Mouse (Mus musculus) intestine, embryonic 15.5 days (tissue): ENCODE results near the gene Etl4. TPM values are rescaled to one million over a fixed set of nuclear protein-coding genes. Genes with fewer than 3 reads are reported as not detected.

Experiments
- ATAC-seq: fragments of 200-750 bp; cut with Nextera tagmentation; 2 replicates; pipeline ENCODE4 v1.8.0; 2017; ENCODE audit warnings: moderate TSS enrichment, moderate library complexity
- H3K27ac ChIP-seq: fragments of 300-500 bp; sonication (generic); 2 replicates; pipeline ENCODE4 v1.5.1; 2015; ENCODE audit warnings: mild to moderate bottlenecking, inconsistent platforms
- H3K27me3 ChIP-seq: fragments of 300-500 bp; sonication (generic); replicated peaks from 2 replicates; pipeline ENCODE4 v1.6.1; 2015; ENCODE audit warnings: inconsistent platforms
- H3K36me3 ChIP-seq: fragments of 300-500 bp; sonication (generic); 2 replicates; pipeline ENCODE4 v1.6.1; 2015; ENCODE audit warnings: inconsistent platforms
- H3K4me1 ChIP-seq: fragments of 300-500 bp; sonication (generic); replicated peaks from 2 replicates; pipeline ENCODE4 v1.6.1; 2015; ENCODE audit warnings: inconsistent platforms
- H3K4me2 ChIP-seq: fragments of 300-500 bp; sonication (generic); replicated peaks from 2 replicates; pipeline ENCODE4 v1.6.1; 2015; ENCODE audit warnings: mild to moderate bottlenecking, inconsistent platforms
- H3K4me3 ChIP-seq: fragments of 300-500 bp; sonication (generic); replicated peaks from 2 replicates; pipeline ENCODE4 v1.5.1; 2015; ENCODE audit warnings: inconsistent platforms
- H3K9ac ChIP-seq: fragments of 300-500 bp; sonication (generic); 2 replicates; pipeline ENCODE4 v1.6.1; 2015; ENCODE audit warnings: inconsistent platforms
- H3K9me3 ChIP-seq: fragments of 300-500 bp; sonication (generic); 2 replicates; pipeline ENCODE4 v1.6.1; 2016; ENCODE audit warnings: inconsistent platforms
- WGBS: fragments of 180-500 bp; shearing (Covaris S2); methylation state at CpG from one replicate; pipeline ENCODE4 v1.1.7; 2015; 5-methylcytosine and 5-hydroxymethylcytosine counted together
- polyA plus RNA-seq: library from polyadenylated mRNA; unstranded; fragments of >200 nt; fragmentation: Nextera tagmentation; extraction: Ambion mirVana; gene quantifications from 2 replicates; pipeline ENCODE4 v1.2.1, GENCODE M21; 2015

Gene Etl4
- 31.2 and 32.8 TPM in 2 replicates for polyA plus RNA-seq

GRCm38 (mm10) chr2:19909171-19909899, at the start of gene Etl4:
Etl4 (plus strand) TSS chr2:19909780.
- H3K4me3 ChIP-seq = peak within 1 kb of the TSS; percentile 45
- under 1% methylated on average over 37 of the region's 37 CpGs for WGBS

GRCm38 (mm10) chr2:19869167-19869566, 40.4 kb upstream of the Etl4 start:
- Histone ChIP-seq H3K4me2 (no peak overlapping the region), H3K4me3 (no peak overlapping the region), H3K27me3 (no peaks in the 10 kb centered on the region), H3K9ac (no peak overlapping the region), H3K27ac (no peak overlapping the region), H3K36me3 (no peaks in the 10 kb centered on the region), H3K9me3 (no peaks in the 10 kb centered on the region), H3K4me1 (no peaks in the 10 kb centered on the region)
- no peak for ATAC-seq

More at GRCm38 (mm10) chr2:19909171-19909899, at the start of gene Etl4:
- Histone ChIP-seq H3K4me1 (peaks cover 11% of the 10 kb centered on the region), H3K27me3 (peaks cover 19% of the 10 kb centered on the region), H3K9me3 (no peaks in the 10 kb centered on the region), H3K27ac (no peak within 1 kb of the TSS), H3K9ac (0 out of 2 replicates have a peak within 1 kb of the TSS, but pooled peaks have one; percentile 10), H3K36me3 (no peaks in the 10 kb centered on the region), H3K4me2 (peak within 1 kb of the TSS; percentile 90)
- ATAC-seq = peak; percentile 89

- H3K4me1 ChIP-seq = no peaks in the 10 kb centered on the region
- no peaks in the 10 kb centered on the region for H3K36me3 ChIP-seq
- H3K4me3 ChIP-seq = no peak overlapping the region
- WGBS = 93% methylated on average over 1 of the region's 1 CpGs
- no peak overlapping the region for H3K27ac ChIP-seq
- H3K9ac ChIP-seq = no peak overlapping the region
- H3K9me3 ChIP-seq = no peaks in the 10 kb centered on the region
- H3K4me2 ChIP-seq = no peak overlapping the region
- no peak for ATAC-seq
- H3K27me3 ChIP-seq = no peaks in the 10 kb centered on the region
Observed at GRCm38 (mm10) chr2:19871881-19872280, 37.7 kb upstream of the Etl4 start.

GRCm38 (mm10) chr2:19890875-19891274, 18.7 kb upstream of the Etl4 start:
- no peak for ATAC-seq
- H3K27me3 ChIP-seq = no peaks in the 10 kb centered on the region
- no peak overlapping the region for H3K4me3 ChIP-seq
- 36% methylated on average over 4 of the region's 4 CpGs for WGBS
- H3K36me3 ChIP-seq = no peaks in the 10 kb centered on the region
- H3K9ac ChIP-seq = no peak overlapping the region
- no peak overlapping the region for H3K27ac ChIP-seq
- no peak overlapping the region for H3K4me2 ChIP-seq
- H3K4me1 ChIP-seq = no peaks in the 10 kb centered on the region
- no peaks in the 10 kb centered on the region for H3K9me3 ChIP-seq

GRCm38 (mm10) chr2:19909900-19910780, 560 bp downstream of the Etl4 start:
- ATAC-seq = peak; percentile 65
- H3K4me2 ChIP-seq = peak overlapping the region; percentile 90
- peak overlapping the region; percentile 45 for H3K4me3 ChIP-seq
- H3K27ac ChIP-seq = no peak overlapping the region
- WGBS = 1% methylated on average over 30 of the region's 31 CpGs
- H3K9ac ChIP-seq = 0 out of 2 replicates have a peak overlapping the region, but pooled peaks have one; percentile 10
- peaks cover 19% of the 10 kb centered on the region for H3K27me3 ChIP-seq
- no peaks in the 10 kb centered on the region for H3K36me3 ChIP-seq
- H3K4me1 ChIP-seq = peaks cover 11% of the 10 kb centered on the region
- H3K9me3 ChIP-seq = no peaks in the 10 kb centered on the region

GRCm38 (mm10) chr2:19910781-19911175, 1.2 kb downstream of the Etl4 start:
- Histone ChIP-seq H3K9ac (no peak overlapping the region), H3K36me3 (no peaks in the 10 kb centered on the region), H3K4me2 (peak overlapping the region; percentile 30; the same call in 1 of the 2 replicates), H3K27me3 (peaks cover 19% of the 10 kb centered on the region), H3K9me3 (no peaks in the 10 kb centered on the region), H3K4me1 (peaks cover 11% of the 10 kb centered on the region), H3K4me3 (no peak overlapping the region), H3K27ac (no peak overlapping the region)
- ATAC-seq = no peak
- 3% methylated on average over 8 of the region's 8 CpGs for WGBS

GRCm38 (mm10) chr2:19919190-19919589, 9.6 kb downstream of the Etl4 start:
- H3K27ac ChIP-seq = no peak overlapping the region
- no peaks in the 10 kb centered on the region for H3K27me3 ChIP-seq
- no peaks in the 10 kb centered on the region for H3K4me1 ChIP-seq
- 0 out of 2 replicates have a peak, but pooled peaks have one; percentile 53 for ATAC-seq
- no peaks in the 10 kb centered on the region for H3K9me3 ChIP-seq
- WGBS = 27% methylated on average over 6 of the region's 6 CpGs
- H3K9ac ChIP-seq = no peak overlapping the region
- H3K4me2 ChIP-seq = no peak overlapping the region
- H3K4me3 ChIP-seq = no peak overlapping the region
- no peaks in the 10 kb centered on the region for H3K36me3 ChIP-seq

GRCm38 (mm10) chr2:19930009-19930408, 20.4 kb downstream of the Etl4 start:
- Histone ChIP-seq H3K4me2 (no peak overlapping the region), H3K36me3 (no peaks in the 10 kb centered on the region), H3K27me3 (no peaks in the 10 kb centered on the region), H3K4me1 (no peaks in the 10 kb centered on the region), H3K9me3 (no peaks in the 10 kb centered on the region), H3K27ac (no peak overlapping the region), H3K9ac (no peak overlapping the region), H3K4me3 (no peak overlapping the region)
- WGBS = 81% methylated on average over 1 of the region's 1 CpGs
- ATAC-seq = no peak

- Histone ChIP-seq H3K9ac (no peak overlapping the region), H3K4me1 (no peaks in the 10 kb centered on the region), H3K4me2 (no peak overlapping the region), H3K4me3 (no peak overlapping the region), H3K27me3 (no peaks in the 10 kb centered on the region), H3K9me3 (no peaks in the 10 kb centered on the region), H3K27ac (no peak overlapping the region), H3K36me3 (no peaks in the 10 kb centered on the region)
- ATAC-seq = no peak
- WGBS = 94% methylated on average over 1 of the region's 1 CpGs
Observed at GRCm38 (mm10) chr2:19933836-19934235, 24.3 kb downstream of the Etl4 start.

- H3K27me3 ChIP-seq = no peaks in the 10 kb centered on the region
- H3K9me3 ChIP-seq = no peaks in the 10 kb centered on the region
- H3K4me1 ChIP-seq = no peaks in the 10 kb centered on the region
- H3K36me3 ChIP-seq = no peaks in the 10 kb centered on the region
- no peak overlapping the region for H3K4me2 ChIP-seq
- H3K9ac ChIP-seq = no peak overlapping the region
- H3K27ac ChIP-seq = no peak overlapping the region
- no peak overlapping the region for H3K4me3 ChIP-seq
- 95% methylated on average over 6 of the region's 6 CpGs for WGBS
- ATAC-seq = no peak
Observed at GRCm38 (mm10) chr2:19945205-19945604, 35.6 kb downstream of the Etl4 start.

- WGBS = 64% methylated on average over 2 of the region's 2 CpGs
- Histone ChIP-seq H3K4me3 (no peak overlapping the region), H3K9ac (no peak overlapping the region), H3K27ac (no peak overlapping the region), H3K4me1 (no peaks in the 10 kb centered on the region), H3K27me3 (no peaks in the 10 kb centered on the region), H3K4me2 (no peak overlapping the region), H3K9me3 (no peaks in the 10 kb centered on the region), H3K36me3 (no peaks in the 10 kb centered on the region)
- ATAC-seq = no peak
Observed at GRCm38 (mm10) chr2:19953028-19953427, 43.4 kb downstream of the Etl4 start.

GRCm38 (mm10) chr2:19966445-19966844, 56.9 kb downstream of the Etl4 start:
- no peak overlapping the region for H3K9ac ChIP-seq
- H3K4me3 ChIP-seq = no peak overlapping the region
- no peaks in the 10 kb centered on the region for H3K9me3 ChIP-seq
- ATAC-seq = no peak
- no peaks in the 10 kb centered on the region for H3K27me3 ChIP-seq
- H3K36me3 ChIP-seq = no peaks in the 10 kb centered on the region
- no peaks in the 10 kb centered on the region for H3K4me1 ChIP-seq
- no peak overlapping the region for H3K4me2 ChIP-seq
- no peak overlapping the region for H3K27ac ChIP-seq
- WGBS = 60% methylated on average over 7 of the region's 7 CpGs
